Comparison of ENCODE assay signal across 8 mouse cellular contexts in genomic region chr7:28373131-28373581, GRCm38 (mm10). TPM values are rescaled to one million over a fixed set of nuclear protein-coding genes. Genes with fewer than 3 reads are reported as not detected.
DNase-seq lines count a peak whose midpoint lies in the region; ATAC-seq and TF ChIP-seq lines count a peak whose summit lies in the region.

No protein-coding gene starts in this region.

- peaks cover 76% of the 10 kb centered on the region for H3K4me1 ChIP-seq in embryonic facial prominence, embryonic 10.5 days
- peaks cover 68% of the 10 kb centered on the region for H3K4me1 ChIP-seq in heart, embryonic 10.5 days
- peaks cover 59% of the 10 kb centered on the region for H3K4me1 ChIP-seq in kidney, embryonic 16.5 days (ENCODE audit: insufficient read depth, low read length)
- H3K4me1 ChIP-seq in liver, embryonic 11.5 days (replicated peaks; ENCODE audit: control insufficient read depth, insufficient read depth, low read length) = peaks cover 46% of the 10 kb centered on the region
- H3K4me1 ChIP-seq in testis, adult 2 months (ENCODE audit: control insufficient read depth, insufficient read depth, low read length) = peaks cover 35% of the 10 kb centered on the region

- H3K4me3 ChIP-seq in embryonic facial prominence, embryonic 10.5 days = peak overlapping the region; percentile 91
- peak overlapping the region; percentile 87 for H3K4me3 ChIP-seq in heart, embryonic 10.5 days
- H3K4me3 ChIP-seq in kidney, embryonic 16.5 days (ENCODE audit: low read length) = peak overlapping the region; percentile 92
- peak overlapping the region; percentile 80 for H3K4me3 ChIP-seq in liver, embryonic 11.5 days (ENCODE audit: low read depth, low read length)
- peak overlapping the region; percentile 92 for H3K4me3 ChIP-seq in testis, adult 2 months (ENCODE audit: control insufficient read depth, low read depth, low read length)

- WGBS in embryonic facial prominence, embryonic 10.5 days = under 1% methylated on average over 9 of the region's 9 CpGs
- whole genome bisulfite sequencing in heart, embryonic 10.5 days = 1% methylated on average over 9 of the region's 9 CpGs
- WGBS in kidney, embryonic 16.5 days = under 1% methylated on average over 9 of the region's 9 CpGs
- under 1% methylated on average over 9 of the region's 9 CpGs for WGBS in liver, embryonic 11.5 days

- H3K4me2 ChIP-seq in kidney, embryonic 16.5 days (replicated peaks; ENCODE audit: low read depth, low read length) = peak overlapping the region; percentile 85
- H3K4me2 ChIP-seq in liver, embryonic 11.5 days = peak overlapping the region; percentile 100

- DNase-seq in 416B (ENCODE audit: low read depth) (peak; percentile 93), adipocyte (ENCODE audit: low spot score) (peak; percentile 94)
- peak; percentile 76 for DNase-seq in embryonic facial prominence, embryonic 10.5 days (ENCODE audit: low spot score)
- DNase-seq in heart, embryonic 10.5 days (ENCODE audit: low spot score) = no peak
- peak; percentile 57 for DNase-seq in liver, embryonic 11.5 days (ENCODE audit: low spot score)
- DNase-seq in neural tube, embryonic 10.5 days (ENCODE audit: extremely low spot score, low spot score) = peak; percentile 71

- peak overlapping the region; percentile 57 for H3K9ac ChIP-seq in kidney, embryonic 16.5 days (replicated peaks; ENCODE audit: low read length)
- H3K9ac ChIP-seq in liver, embryonic 11.5 days (ENCODE audit: low read depth, low read length) = peak overlapping the region; percentile 58; the same call in 1 of the 2 replicates

- peak; percentile 1 for ATAC-seq in kidney, embryonic 16.5 days (ENCODE audit: low FRiP score, low TSS enrichment)
- peak; percentile 3; the same call in 1 of the 2 replicates for ATAC-seq in liver, embryonic 11.5 days (replicated peaks; ENCODE audit: low FRiP score)

- TF ChIP-seq POLR2A in testis, adult 2 months (IDR thresholded peaks at IDR 0.05; ENCODE audit: control insufficient read depth, low read depth, low read length) = no peak

- H3K9me3 ChIP-seq in embryonic facial prominence, embryonic 10.5 days = no peaks in the 10 kb centered on the region
- no peaks in the 10 kb centered on the region for H3K9me3 ChIP-seq in heart, embryonic 10.5 days
- H3K9me3 ChIP-seq in kidney, embryonic 16.5 days (ENCODE audit: low read length) = no peaks in the 10 kb centered on the region
- H3K9me3 ChIP-seq in liver, embryonic 11.5 days (ENCODE audit: control insufficient read depth, low read length) = no peaks in the 10 kb centered on the region

- no peak for TF ChIP-seq CTCF in testis, adult 2 months (IDR thresholded peaks at IDR 0.05; ENCODE audit: control insufficient read depth, insufficient read depth, insufficient replicate concordance, low read depth, low read length)

- peaks cover 9% of the 10 kb centered on the region for H3K27me3 ChIP-seq in embryonic facial prominence, embryonic 10.5 days (replicated peaks; ENCODE audit: low read depth, poor library complexity, severe bottlenecking)
- H3K27me3 ChIP-seq in heart, embryonic 10.5 days (ENCODE audit: insufficient read depth, poor library complexity, severe bottlenecking) = no peaks in the 10 kb centered on the region
- no peaks in the 10 kb centered on the region for H3K27me3 ChIP-seq in kidney, embryonic 16.5 days (ENCODE audit: insufficient read depth, low read length)
- no peaks in the 10 kb centered on the region for H3K27me3 ChIP-seq in liver, embryonic 11.5 days (replicated peaks; ENCODE audit: control insufficient read depth, insufficient read depth, low read length)
- H3K27me3 ChIP-seq in testis, adult 2 months (ENCODE audit: control insufficient read depth, insufficient read depth, low read length) = no peaks in the 10 kb centered on the region

- H3K27ac ChIP-seq in embryonic facial prominence, embryonic 10.5 days (replicated peaks) = peak overlapping the region; percentile 97
- peak overlapping the region; percentile 96 for H3K27ac ChIP-seq in heart, embryonic 10.5 days
- peak overlapping the region; percentile 97 for H3K27ac ChIP-seq in kidney, embryonic 16.5 days (ENCODE audit: low read length)
- H3K27ac ChIP-seq in liver, embryonic 11.5 days (ENCODE audit: low read depth, low read length) = peak overlapping the region; percentile 93; the same call in 1 of the 2 replicates
- peak overlapping the region; percentile 72 for H3K27ac ChIP-seq in testis, adult 2 months (ENCODE audit: control insufficient read depth, insufficient read depth, low read depth, low read length)

- H3K36me3 ChIP-seq in embryonic facial prominence, embryonic 10.5 days (replicated peaks) = peaks cover 35% of the 10 kb centered on the region
- peaks cover 31% of the 10 kb centered on the region for H3K36me3 ChIP-seq in heart, embryonic 10.5 days
- peaks cover 27% of the 10 kb centered on the region for H3K36me3 ChIP-seq in kidney, embryonic 16.5 days (ENCODE audit: insufficient read depth, low read length)
- peaks cover 10% of the 10 kb centered on the region for H3K36me3 ChIP-seq in liver, embryonic 11.5 days (ENCODE audit: control insufficient read depth, insufficient read depth, low read length)
- no peaks in the 10 kb centered on the region for H3K36me3 ChIP-seq in testis, adult 2 months (ENCODE audit: control insufficient read depth, insufficient read depth, low read length)

RNA-seq across cellular contexts. Expression of gene Plekhg2, which starts 0.8 kb away (rescaled TPM):
- polyA plus RNA-seq in embryonic facial prominence, embryonic 10.5 days (2016; fragmentation: Nextera tagmentation; extraction: Ambion mirVana) = 93.4 and 101 TPM in 2 replicates
- 68.3 and 75.1 TPM in 2 replicates for polyA plus RNA-seq in heart, embryonic 10.5 days (2016; fragmentation: Nextera tagmentation; extraction: Ambion mirVana)
- 69.1 and 83.3 TPM in 2 replicates for polyA plus RNA-seq in kidney, embryonic 16.5 days (2015; fragmentation: Nextera tagmentation; extraction: Ambion mirVana)
- polyA plus RNA-seq in liver, embryonic 11.5 days (2014; fragmentation: Nextera tagmentation; extraction: Ambion mirVana) = 29.2 and 34.4 TPM in 2 replicates
- polyA plus RNA-seq in testis, adult 2 months (2012; rRNA removed) = 14.7 and 20.1 TPM in 2 replicates

RNA-seq across cellular contexts. Expression of gene Zfp36, which starts 6.9 kb away (rescaled TPM):
- 5.6 and 5.7 TPM in 2 replicates for polyA plus RNA-seq in embryonic facial prominence, embryonic 10.5 days (2016; fragmentation: Nextera tagmentation; extraction: Ambion mirVana)
- 13.7 and 15.1 TPM in 2 replicates for polyA plus RNA-seq in heart, embryonic 10.5 days (2016; fragmentation: Nextera tagmentation; extraction: Ambion mirVana)
- 16.1 and 18.4 TPM in 2 replicates for polyA plus RNA-seq in kidney, embryonic 16.5 days (2015; fragmentation: Nextera tagmentation; extraction: Ambion mirVana)
- 9.9 and 10.2 TPM in 2 replicates for polyA plus RNA-seq in liver, embryonic 11.5 days (2014; fragmentation: Nextera tagmentation; extraction: Ambion mirVana)
- 3.8 and 4.9 TPM in 2 replicates for polyA plus RNA-seq in testis, adult 2 months (2012; rRNA removed)

RNA-seq across cellular contexts. Expression of gene Med29, which starts 19.4 kb away (rescaled TPM):
- polyA plus RNA-seq in embryonic facial prominence, embryonic 10.5 days (2016; fragmentation: Nextera tagmentation; extraction: Ambion mirVana) = 61.9 and 62.6 TPM in 2 replicates
- polyA plus RNA-seq in heart, embryonic 10.5 days (2016; fragmentation: Nextera tagmentation; extraction: Ambion mirVana) = 58.8 and 62.0 TPM in 2 replicates
- 52.9 and 55.9 TPM in 2 replicates for polyA plus RNA-seq in kidney, embryonic 16.5 days (2015; fragmentation: Nextera tagmentation; extraction: Ambion mirVana)
- 44.7 and 45.7 TPM in 2 replicates for polyA plus RNA-seq in liver, embryonic 11.5 days (2014; fragmentation: Nextera tagmentation; extraction: Ambion mirVana)
- 129 and 135 TPM in 2 replicates for polyA plus RNA-seq in testis, adult 2 months (2012; rRNA removed)

RNA-seq across cellular contexts. Expression of gene Paf1, which starts 19.6 kb away (rescaled TPM):
- polyA plus RNA-seq in embryonic facial prominence, embryonic 10.5 days (2016; fragmentation: Nextera tagmentation; extraction: Ambion mirVana) = 88.3 and 89.0 TPM in 2 replicates
- polyA plus RNA-seq in heart, embryonic 10.5 days (2016; fragmentation: Nextera tagmentation; extraction: Ambion mirVana) = 79.8 and 81.3 TPM in 2 replicates
- 97.4 and 108 TPM in 2 replicates for polyA plus RNA-seq in kidney, embryonic 16.5 days (2015; fragmentation: Nextera tagmentation; extraction: Ambion mirVana)
- 56.1 and 58.6 TPM in 2 replicates for polyA plus RNA-seq in liver, embryonic 11.5 days (2014; fragmentation: Nextera tagmentation; extraction: Ambion mirVana)
- polyA plus RNA-seq in testis, adult 2 months (2012; rRNA removed) = 84.1 and 97.0 TPM in 2 replicates

RNA-seq across cellular contexts. Expression of gene Rps16, which starts 22.7 kb away (rescaled TPM):
- polyA plus RNA-seq in embryonic facial prominence, embryonic 10.5 days (2016; fragmentation: Nextera tagmentation; extraction: Ambion mirVana) = 1,023 and 1,043 TPM in 2 replicates
- 726 and 844 TPM in 2 replicates for polyA plus RNA-seq in heart, embryonic 10.5 days (2016; fragmentation: Nextera tagmentation; extraction: Ambion mirVana)
- 840 and 918 TPM in 2 replicates for polyA plus RNA-seq in kidney, embryonic 16.5 days (2015; fragmentation: Nextera tagmentation; extraction: Ambion mirVana)
- 1,377 and 1,547 TPM in 2 replicates for polyA plus RNA-seq in liver, embryonic 11.5 days (2014; fragmentation: Nextera tagmentation; extraction: Ambion mirVana)
- polyA plus RNA-seq in testis, adult 2 months (2012; rRNA removed) = 227 and 277 TPM in 2 replicates
